Mouse (Mus musculus): ENCODE results near the gene Depdc5. TPM values are rescaled to one million over a fixed set of nuclear protein-coding genes. Genes with fewer than 3 reads are reported as not detected.
"Not testable (repeated sequence)": the region's sequence is repeated elsewhere in the genome, so short reads cannot be mapped to it uniquely, and the experiment has no call there.

Gene Depdc5
- polyA plus RNA-seq (2016; fragmentation: Nextera tagmentation; extraction: Ambion mirVana) = 14.3 and 14.4 TPM in 2 replicates

DNA sequence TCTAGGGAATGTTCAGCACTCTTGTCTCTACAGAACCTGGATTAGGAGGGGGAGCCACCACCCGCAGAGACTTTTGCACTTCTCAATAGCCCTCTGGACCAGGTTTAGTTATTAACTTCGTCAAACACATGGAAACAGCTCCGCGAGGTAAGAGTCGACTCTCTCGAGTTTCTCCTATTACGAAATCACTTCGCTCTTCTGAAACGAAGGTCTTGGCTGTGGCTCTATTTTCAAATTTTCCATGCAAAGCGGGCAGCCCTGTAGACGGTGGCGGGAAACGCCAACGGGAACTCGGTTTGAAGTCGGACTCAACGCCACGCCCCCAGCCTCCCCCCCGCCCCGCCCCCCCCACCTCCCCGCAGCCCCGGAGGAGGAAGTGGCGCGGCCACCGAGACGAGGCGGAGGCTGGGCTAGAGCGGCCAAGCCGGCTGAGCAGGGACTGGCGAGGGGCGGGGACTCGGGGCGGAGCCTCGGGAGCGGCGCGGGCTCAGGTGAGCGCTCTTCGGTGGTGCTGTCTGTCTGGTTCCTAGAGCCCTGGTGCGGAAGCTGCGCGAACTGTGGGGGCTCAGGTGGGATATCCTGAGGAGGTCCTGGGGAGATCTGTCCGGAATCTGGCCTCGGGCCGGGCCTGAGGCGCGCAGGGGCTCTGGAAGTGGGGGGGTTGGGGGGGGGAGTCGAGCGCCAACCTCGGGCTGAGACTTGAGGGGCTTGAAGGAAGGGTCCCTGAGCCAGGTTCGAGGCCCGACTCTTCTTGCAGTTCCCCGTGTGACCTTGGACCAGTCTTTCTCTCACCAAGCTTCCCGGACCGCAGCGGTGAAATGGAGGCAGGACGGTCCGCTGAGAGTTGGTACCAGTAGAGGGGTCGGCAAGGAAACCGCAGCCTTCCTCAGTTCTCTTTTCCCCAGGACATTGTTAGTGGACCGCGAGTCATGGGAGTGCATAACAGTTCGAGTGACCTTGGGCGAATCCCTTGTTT is at the start of gene Depdc5:
Gene Depdc5, plus strand, starts transcription at position 449 of the 976 bp plus-strand sequence.
- H3K27me3 ChIP-seq (replicated peaks) = no peaks in the 10 kb centered on the region
- H3K9me3 ChIP-seq (replicated peaks) = no peaks in the 10 kb centered on the region
- H3K36me3 ChIP-seq = peaks cover 23% of the 10 kb centered on the region
- peak within 1 kb of the TSS; percentile 87 for H3K27ac ChIP-seq
- peak within 1 kb of the TSS; percentile 86 for H3K4me2 ChIP-seq
- H3K4me3 ChIP-seq = peak within 1 kb of the TSS; percentile 82
- H3K9ac ChIP-seq = peak within 1 kb of the TSS; percentile 91
- ATAC-seq = peak; percentile 99
- peaks cover 24% of the 10 kb centered on the region for H3K4me1 ChIP-seq
- 2% methylated on average over 61 of the region's 64 CpGs for WGBS (ENCODE audit: insufficient replicate concordance)

DNA sequence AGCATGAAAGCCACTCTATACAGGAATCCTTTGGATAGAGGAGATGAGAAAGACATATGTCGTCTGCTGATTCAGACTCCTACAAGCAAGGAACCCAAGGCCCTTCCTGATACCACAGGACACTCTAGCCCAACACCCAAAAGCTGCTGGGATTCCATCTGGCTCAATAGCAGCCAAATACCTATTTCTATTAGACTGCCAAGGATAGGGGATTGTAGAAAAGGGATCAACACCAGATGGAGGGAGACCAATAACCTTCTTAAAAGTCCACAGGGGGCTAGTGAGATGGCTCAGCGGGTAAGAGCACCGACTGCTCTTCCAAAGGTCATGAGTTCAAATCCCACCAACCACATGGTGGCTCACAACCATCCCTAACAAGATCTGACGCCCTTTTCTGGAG is 48.1 kb upstream of the Depdc5 start:
- H3K4me3 ChIP-seq = no peak overlapping the region
- H3K4me1 ChIP-seq = no peaks in the 10 kb centered on the region
- H3K27me3 ChIP-seq (replicated peaks) = no peaks in the 10 kb centered on the region
- H3K36me3 ChIP-seq = peaks cover 90% of the 10 kb centered on the region
- H3K9me3 ChIP-seq (replicated peaks) = no peaks in the 10 kb centered on the region
- no peak for ATAC-seq
- WGBS (ENCODE audit: insufficient replicate concordance) = 89% methylated on average over 4 of the region's 4 CpGs
- H3K9ac ChIP-seq = no peak overlapping the region
- no peak overlapping the region for H3K27ac ChIP-seq
- H3K4me2 ChIP-seq = no peak overlapping the region

DNA sequence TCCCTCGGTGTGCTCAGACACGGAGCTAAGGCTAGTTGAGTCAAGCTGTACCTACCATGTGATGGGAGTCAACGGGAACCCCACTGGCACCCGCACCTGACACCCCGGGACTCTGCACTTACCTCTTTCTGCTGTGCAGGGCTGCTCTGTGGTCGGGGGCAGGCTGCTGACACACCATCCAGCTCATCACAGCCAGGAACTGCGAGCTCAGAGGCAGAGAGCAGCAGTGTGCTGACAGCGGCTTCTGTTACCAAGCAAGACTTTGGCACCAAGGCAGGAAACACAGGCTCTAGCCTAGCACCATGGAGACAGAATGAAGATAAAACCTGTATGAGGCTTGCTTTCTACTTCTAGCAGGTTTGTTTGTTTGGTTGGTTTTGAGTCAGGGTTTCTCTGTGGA is 43.0 kb upstream of the Depdc5 start:
- no peaks in the 10 kb centered on the region for H3K4me1 ChIP-seq
- no peak overlapping the region for H3K27ac ChIP-seq
- H3K9ac ChIP-seq = no peak overlapping the region
- H3K9me3 ChIP-seq (replicated peaks) = no peaks in the 10 kb centered on the region
- peaks cover 80% of the 10 kb centered on the region for H3K36me3 ChIP-seq
- 91% methylated on average over 8 of the region's 8 CpGs for WGBS (ENCODE audit: insufficient replicate concordance)
- no peaks in the 10 kb centered on the region for H3K27me3 ChIP-seq (replicated peaks)
- ATAC-seq = no peak
- H3K4me2 ChIP-seq = no peak overlapping the region
- H3K4me3 ChIP-seq = no peak overlapping the region

DNA sequence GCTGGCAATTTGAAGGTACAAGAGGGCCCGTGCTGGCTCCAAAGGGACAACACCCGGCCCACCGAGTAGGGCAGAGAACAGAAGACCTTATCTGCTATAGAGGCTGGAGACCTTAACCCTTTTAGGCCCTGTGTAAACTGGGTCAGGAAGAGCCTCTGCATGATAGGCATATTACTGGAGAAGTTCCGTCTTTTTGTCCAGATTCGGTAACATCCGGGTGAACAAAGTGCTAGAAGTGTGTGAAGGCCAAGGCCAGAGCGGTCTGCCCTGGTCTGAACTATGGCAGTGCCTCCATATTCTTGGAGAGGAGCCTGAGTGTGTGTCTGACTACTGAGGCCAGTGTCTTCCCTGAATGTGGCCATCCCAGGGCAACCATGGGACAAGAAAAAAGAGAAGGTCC is 36.5 kb upstream of the Depdc5 start, which contains the start of gene Gm20671:
Gene Gm20671, minus strand, starts transcription at position 101 of the 400 bp plus-strand sequence.
- ATAC-seq = no peak
- no peak within 1 kb of the TSS for H3K9ac ChIP-seq

GRCm38 (mm10) chr5:32828766-32829165 is 34.7 kb upstream of the Depdc5 start:
- not testable (repeated sequence) for H3K9ac ChIP-seq; ATAC-seq; H3K9me3 ChIP-seq (replicated peaks); H3K4me1 ChIP-seq; H3K27ac ChIP-seq; H3K4me3 ChIP-seq; H3K4me2 ChIP-seq; H3K27me3 ChIP-seq (replicated peaks)
- H3K36me3 ChIP-seq = peaks cover 85% of the 10 kb centered on the region
- 73% methylated on average over 1 of the region's 1 CpGs for WGBS (ENCODE audit: insufficient replicate concordance)

More for the DNA sequence above, 36.5 kb upstream of the Depdc5 start, which contains the start of gene Gm20671:
- peaks cover 83% of the 10 kb centered on the region for H3K36me3 ChIP-seq
- no peak within 1 kb of the TSS for H3K4me3 ChIP-seq
- 86% methylated on average over 7 of the region's 7 CpGs for WGBS (ENCODE audit: insufficient replicate concordance)
- no peaks in the 10 kb centered on the region for H3K4me1 ChIP-seq
- H3K27me3 ChIP-seq (replicated peaks) = no peaks in the 10 kb centered on the region
- no peak within 1 kb of the TSS for H3K27ac ChIP-seq
- H3K4me2 ChIP-seq = no peak within 1 kb of the TSS
- no peaks in the 10 kb centered on the region for H3K9me3 ChIP-seq (replicated peaks)

GRCm38 (mm10) chr5:32830054-32830453 is 33.4 kb upstream of the Depdc5 start:
- no peak overlapping the region for H3K4me2 ChIP-seq
- no peaks in the 10 kb centered on the region for H3K27me3 ChIP-seq (replicated peaks)
- no peak overlapping the region for H3K27ac ChIP-seq
- no peak overlapping the region for H3K9ac ChIP-seq
- whole genome bisulfite sequencing (ENCODE audit: insufficient replicate concordance) = 74% methylated on average over 2 of the region's 2 CpGs
- H3K4me1 ChIP-seq = no peaks in the 10 kb centered on the region
- H3K9me3 ChIP-seq (replicated peaks) = no peaks in the 10 kb centered on the region
- peaks cover 98% of the 10 kb centered on the region for H3K36me3 ChIP-seq
- no peak for ATAC-seq
- no peak overlapping the region for H3K4me3 ChIP-seq

DNA sequence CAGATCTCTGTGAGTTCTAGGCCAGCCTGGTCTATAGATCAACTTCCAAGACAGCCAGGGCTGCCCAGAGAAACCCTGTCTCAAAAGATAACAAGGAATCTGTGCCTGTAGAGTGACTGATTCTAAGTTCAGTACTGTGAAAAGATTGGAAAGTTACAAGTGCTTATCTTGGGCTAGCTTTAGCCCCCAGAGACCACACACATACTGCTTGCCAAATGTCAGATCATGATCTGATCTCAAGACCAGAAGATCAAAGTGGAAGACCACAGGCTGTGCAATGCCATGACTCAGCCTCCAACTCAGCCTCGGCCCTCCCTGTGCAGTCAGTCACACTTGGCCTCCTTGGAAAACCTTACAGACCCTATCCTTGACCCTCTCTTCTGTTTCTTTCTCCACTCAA is 29.0 kb upstream of the Depdc5 start:
- peaks cover 97% of the 10 kb centered on the region for H3K36me3 ChIP-seq
- no peak overlapping the region for H3K27ac ChIP-seq
- no peak overlapping the region for H3K4me2 ChIP-seq
- no peaks in the 10 kb centered on the region for H3K27me3 ChIP-seq (replicated peaks)
- peak; percentile 32; the same call in 1 of the 2 replicates for ATAC-seq
- no peak overlapping the region for H3K4me3 ChIP-seq
- WGBS (ENCODE audit: insufficient replicate concordance) = 57% methylated on average over 1 of the region's 1 CpGs
- H3K9me3 ChIP-seq (replicated peaks) = no peaks in the 10 kb centered on the region
- no peak overlapping the region for H3K9ac ChIP-seq
- H3K4me1 ChIP-seq = no peaks in the 10 kb centered on the region

- H3K4me1 ChIP-seq = no peaks in the 10 kb centered on the region
- peaks cover 97% of the 10 kb centered on the region for H3K36me3 ChIP-seq
- H3K4me3 ChIP-seq = no peak overlapping the region
- no peak overlapping the region for H3K4me2 ChIP-seq
- no peak overlapping the region for H3K27ac ChIP-seq
- H3K27me3 ChIP-seq (replicated peaks) = no peaks in the 10 kb centered on the region
- H3K9ac ChIP-seq = no peak overlapping the region
- no peak for ATAC-seq
- H3K9me3 ChIP-seq (replicated peaks) = no peaks in the 10 kb centered on the region
- 88% methylated on average over 5 of the region's 5 CpGs for WGBS (ENCODE audit: insufficient replicate concordance)
Measured at GRCm38 (mm10) chr5:32836976-32837375, 26.5 kb upstream of the Depdc5 start.

- WGBS (ENCODE audit: insufficient replicate concordance) = 86% methylated on average over 2 of the region's 2 CpGs
- Histone ChIP-seq H3K9me3 (replicated peaks) (no peaks in the 10 kb centered on the region), H3K4me3 (no peak overlapping the region), H3K4me1 (no peaks in the 10 kb centered on the region), H3K9ac (no peak overlapping the region), H3K4me2 (no peak overlapping the region), H3K27me3 (replicated peaks) (no peaks in the 10 kb centered on the region), H3K27ac (no peak overlapping the region), H3K36me3 (peaks cover 98% of the 10 kb centered on the region)
- ATAC-seq = no peak
Measured at GRCm38 (mm10) chr5:32840029-32840428, 23.5 kb upstream of the Depdc5 start.

DNA sequence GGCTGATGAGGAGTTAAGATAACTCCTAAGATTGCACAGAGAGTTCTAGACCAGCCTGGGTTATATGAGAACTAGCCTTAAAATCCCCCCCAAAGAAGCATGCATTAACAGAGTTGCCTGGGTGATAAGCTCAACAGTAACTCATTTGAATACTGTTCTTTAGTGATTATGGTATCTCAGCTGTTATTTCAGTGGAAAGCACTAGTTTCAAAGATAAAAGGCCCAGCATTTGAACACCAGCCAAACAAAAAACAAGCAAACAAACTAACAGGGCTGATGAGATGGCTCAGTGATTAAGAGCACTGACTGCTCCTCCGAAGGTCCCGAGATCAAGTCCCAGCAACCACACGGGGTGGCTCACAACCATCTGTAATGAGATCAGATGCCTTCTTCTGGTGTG is 14.3 kb upstream of the Depdc5 start:
- peaks cover 44% of the 10 kb centered on the region for H3K4me1 ChIP-seq
- no peaks in the 10 kb centered on the region for H3K27me3 ChIP-seq (replicated peaks)
- H3K9me3 ChIP-seq (replicated peaks) = 0 out of 2 replicates have a peak, but pooled peaks cover 2% of the 10 kb centered on the region
- H3K4me2 ChIP-seq = 0 out of 2 replicates have a peak overlapping the region, but pooled peaks have one; percentile 7
- peaks cover 66% of the 10 kb centered on the region for H3K36me3 ChIP-seq
- 0 out of 2 replicates have a peak overlapping the region, but pooled peaks have one; percentile 48 for H3K27ac ChIP-seq
- no peak overlapping the region for H3K9ac ChIP-seq
- peak; percentile 61; the same call in 1 of the 2 replicates for ATAC-seq
- H3K4me3 ChIP-seq = no peak overlapping the region
- WGBS (ENCODE audit: insufficient replicate concordance) = 46% methylated on average over 3 of the region's 3 CpGs

DNA sequence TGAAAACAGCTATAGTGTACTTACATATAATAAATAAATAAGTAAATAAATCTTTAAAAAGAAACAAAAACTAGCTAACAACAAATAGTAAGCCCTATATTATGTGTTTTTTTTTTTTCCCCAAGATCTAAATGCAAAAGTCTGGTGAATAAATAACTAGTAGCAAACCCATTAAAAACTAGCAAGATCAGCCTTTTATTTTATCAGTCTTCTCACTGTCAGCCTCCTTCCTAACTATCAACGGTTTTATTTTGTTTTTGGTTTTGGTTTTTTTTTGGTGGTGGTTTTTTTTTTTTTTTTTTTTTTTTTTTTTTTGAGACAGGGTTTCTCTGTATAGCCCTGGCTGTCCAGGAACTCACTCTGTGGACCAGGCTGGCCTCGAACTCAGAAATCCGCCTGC is 13.9 kb upstream of the Depdc5 start:
- H3K4me2 ChIP-seq = 0 out of 2 replicates have a peak overlapping the region, but pooled peaks have one; percentile 7
- H3K4me1 ChIP-seq = peaks cover 48% of the 10 kb centered on the region
- H3K36me3 ChIP-seq = peaks cover 62% of the 10 kb centered on the region
- WGBS (ENCODE audit: insufficient replicate concordance) = 74% methylated on average over 3 of the region's 3 CpGs
- not testable (repeated sequence) for ATAC-seq; H3K9ac ChIP-seq; H3K4me3 ChIP-seq; H3K27me3 ChIP-seq (replicated peaks); H3K9me3 ChIP-seq (replicated peaks)
- 0 out of 2 replicates have a peak overlapping the region, but pooled peaks have one; percentile 48 for H3K27ac ChIP-seq

DNA sequence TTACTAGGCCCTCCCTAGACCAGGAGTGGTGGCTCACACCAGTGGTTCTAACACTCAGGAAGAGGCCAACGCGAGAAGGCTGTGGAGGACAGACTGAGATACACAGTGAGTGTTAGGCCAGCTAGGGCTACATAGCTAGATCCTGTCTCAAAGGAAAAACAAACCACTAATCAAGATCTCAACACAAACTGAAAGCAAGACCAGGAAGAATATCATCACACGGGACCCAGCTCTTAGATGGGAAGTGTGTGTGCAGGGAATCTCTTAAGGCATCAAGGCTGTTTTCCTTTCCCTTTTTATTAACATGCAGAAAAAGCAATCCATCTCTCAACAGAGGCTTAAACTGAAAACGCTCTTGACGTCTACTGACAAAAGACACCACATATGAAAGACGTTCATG is 11.5 kb upstream of the Depdc5 start:
- Histone ChIP-seq H3K4me2 (peak overlapping the region; percentile 76), H3K9me3 (replicated peaks) (0 out of 2 replicates have a peak, but pooled peaks cover 2% of the 10 kb centered on the region), H3K4me1 (peaks cover 57% of the 10 kb centered on the region), H3K4me3 (peak overlapping the region; percentile 90), H3K36me3 (peaks cover 38% of the 10 kb centered on the region), H3K27ac (peak overlapping the region; percentile 57), H3K27me3 (replicated peaks) (no peaks in the 10 kb centered on the region), H3K9ac (peak overlapping the region; percentile 95)
- ATAC-seq = no peak
- 26% methylated on average over 6 of the region's 6 CpGs for WGBS (ENCODE audit: insufficient replicate concordance)

Measured in liver, embryonic 12.5 days (tissue).